Mouse (Mus musculus) lung, postnatal 0 days (tissue): Measurements from ENCODE around the gene Zfp784. TPM values are rescaled to one million over a fixed set of nuclear protein-coding genes. Genes with fewer than 3 reads are reported as not detected.

Source experiments
- ATAC-seq: fragments of 200-750 bp; cut with Nextera tagmentation; 2 replicates; pipeline ENCODE4 v1.8.0; 2017; ENCODE audit warnings: moderate library complexity
- DNase-seq: peaks from one replicate; pipeline ENCODE4 v3.0.0-alpha.2; 2016; ENCODE audit warnings: low spot score
- H3K27ac ChIP-seq: fragments of 300-500 bp; sonication (generic); 2 replicates; pipeline ENCODE4 v1.5.1; 2014; ENCODE audit warnings: antibody characterized with exemption, mild to moderate bottlenecking, low read length, mixed read lengths
- H3K27me3 ChIP-seq: fragments of 300-500 bp; sonication (generic); replicated peaks from 2 replicates; pipeline ENCODE4 v1.6.1; 2014; ENCODE audit warnings: low read length, mixed read lengths; ENCODE audit not compliant: insufficient read depth
- H3K36me3 ChIP-seq: fragments of 300-500 bp; sonication (generic); 2 replicates; pipeline ENCODE4 v1.6.1; 2014; ENCODE audit warnings: low read length, mixed read lengths; ENCODE audit not compliant: insufficient read depth
- H3K4me1 ChIP-seq: fragments of 300-500 bp; sonication (generic); 2 replicates; pipeline ENCODE4 v1.6.1; 2014; ENCODE audit warnings: antibody characterized with exemption, low read depth, low read length, mixed read lengths; ENCODE audit not compliant: insufficient read depth
- H3K4me2 ChIP-seq: fragments of 300-500 bp; sonication (generic); replicated peaks from 2 replicates; pipeline ENCODE4 v1.6.1; 2014; ENCODE audit warnings: low read depth, mild to moderate bottlenecking, low read length, moderate library complexity, mixed read lengths
- H3K4me3 ChIP-seq: fragments of 300-500 bp; sonication (generic); 2 replicates; pipeline ENCODE4 v1.5.1; 2014; ENCODE audit warnings: low read depth, low read length
- H3K9ac ChIP-seq: fragments of 300-500 bp; sonication (generic); replicated peaks from 2 replicates; pipeline ENCODE4 v1.6.1; 2014; ENCODE audit warnings: low read depth, mild to moderate bottlenecking
- H3K9me3 ChIP-seq: fragments of 300-500 bp; sonication (generic); 2 replicates; pipeline ENCODE4 v1.6.1; 2016; ENCODE audit warnings: low read length, mixed read lengths
- CTCF ChIP-seq: IDR thresholded peaks from 2 replicates; pipeline ENCODE4 v1.5.1; 2016; ENCODE audit warnings: antibody characterized with exemption, mild to moderate bottlenecking
- EP300 ChIP-seq: IDR thresholded peaks from 2 replicates; pipeline ENCODE4 v1.6.1; 2016; ENCODE audit warnings: antibody characterized with exemption, mild to moderate bottlenecking, control low read depth
- WGBS: fragments of 180-500 bp; shearing (Covaris S2); extraction: QIAGEN DNeasy Blood & Tissue Kit; methylation state at CpG from one replicate; pipeline ENCODE4 v1.1.7; 2014; 5-methylcytosine and 5-hydroxymethylcytosine counted together
- polyA plus RNA-seq: library from polyadenylated mRNA; unstranded; fragments of >200 nt; fragmentation: Nextera tagmentation; extraction: Ambion mirVana; gene quantifications from 2 replicates; pipeline ENCODE4 v1.2.1, GENCODE M21; 2015

Zfp784 gene
- polyA plus RNA-seq, 1 experiment from 2014 or later, result 7.7 TPM

- WGBS, result 69% methylated on average over 1 of the region's 1 CpGs
- no peak overlapping the region for H3K4me3 ChIP-seq
- ATAC-seq (no peak), DNase-seq (no peak)
- H3K4me1 ChIP-seq, result no peaks in the 10 kb centered on the region
- no peak overlapping the region for H3K27ac ChIP-seq
- H3K27me3 ChIP-seq, result no peaks in the 10 kb centered on the region
- no peak overlapping the region for H3K9ac ChIP-seq
- no peak overlapping the region for H3K4me2 ChIP-seq
- no peaks in the 10 kb centered on the region for H3K9me3 ChIP-seq
- H3K36me3 ChIP-seq, result peaks cover 45% of the 10 kb centered on the region
- TF ChIP-seq EP300, result no peak
- TF ChIP-seq CTCF, result no peak
Measured at GRCm38 (mm10) chr7:5073586-5073985, 35.3 kb upstream of the Zfp784 start.

- H3K4me3 ChIP-seq, result no peak overlapping the region
- H3K9me3 ChIP-seq, result no peaks in the 10 kb centered on the region
- no peak overlapping the region for H3K27ac ChIP-seq
- TF ChIP-seq CTCF (no peak), EP300 (no peak)
- DNase-seq (no peak), ATAC-seq (no peak)
- peaks cover 11% of the 10 kb centered on the region; the same call in 1 of the 2 replicates for H3K4me1 ChIP-seq
- peaks cover 5% of the 10 kb centered on the region; the same call in 1 of the 2 replicates for H3K36me3 ChIP-seq
- WGBS, result 93% methylated on average over 6 of the region's 6 CpGs
- no peak overlapping the region for H3K9ac ChIP-seq
- H3K4me2 ChIP-seq, result no peak overlapping the region
- H3K27me3 ChIP-seq, result no peaks in the 10 kb centered on the region
Measured at GRCm38 (mm10) chr7:5064886-5065285, 26.6 kb upstream of the Zfp784 start.

- TF ChIP-seq CTCF (no peak), EP300 (0 out of 2 replicates have a peak, but pooled peaks have one; percentile 11)
- Histone ChIP-seq H3K9ac (peak overlapping the region; percentile 96), H3K9me3 (no peaks in the 10 kb centered on the region), H3K4me1 (peaks cover 11% of the 10 kb centered on the region; the same call in 1 of the 2 replicates), H3K36me3 (no peaks in the 10 kb centered on the region), H3K27ac (peak overlapping the region; percentile 100), H3K27me3 (peaks cover 9% of the 10 kb centered on the region), H3K4me3 (peak overlapping the region; percentile 76), H3K4me2 (peak overlapping the region; percentile 91)
- whole genome bisulfite sequencing, result 4% methylated on average over 40 of the region's 51 CpGs
- peak; percentile 54 for ATAC-seq
- peak; percentile 93 for DNase-seq
Measured at GRCm38 (mm10) chr7:5062360-5063001, 24.2 kb upstream of the Zfp784 start.

- DNase-seq (peak; percentile 97), ATAC-seq (peak; percentile 84)
- peak within 1 kb of the TSS; percentile 76 for H3K4me3 ChIP-seq
- no peaks in the 10 kb centered on the region for H3K36me3 ChIP-seq
- H3K27ac ChIP-seq, result peak within 1 kb of the TSS; percentile 100
- under 1% methylated on average over 36 of the region's 65 CpGs for WGBS
- peaks cover 15% of the 10 kb centered on the region for H3K27me3 ChIP-seq
- TF ChIP-seq CTCF, result no peak; the same call in 1 of the 2 replicates
- TF ChIP-seq EP300, result no peak
- H3K4me1 ChIP-seq, result peaks cover 11% of the 10 kb centered on the region; the same call in 1 of the 2 replicates
- H3K9me3 ChIP-seq, result no peaks in the 10 kb centered on the region
- H3K9ac ChIP-seq, result peak within 1 kb of the TSS; percentile 96
- H3K4me2 ChIP-seq, result peak within 1 kb of the TSS; percentile 91
Measured at GRCm38 (mm10) chr7:5061774-5062359, 23.6 kb upstream of the Zfp784 start, which contains the start of gene U2af2. Gene U2af2, plus strand, starts transcription at chr7:5062143.

- DNase-seq (peak; percentile 99), ATAC-seq (peak; percentile 93)
- peaks cover 22% of the 10 kb centered on the region for H3K27me3 ChIP-seq
- no peaks in the 10 kb centered on the region for H3K36me3 ChIP-seq
- TF ChIP-seq CTCF (peak; percentile 76), EP300 (0 out of 2 replicates have a peak, but pooled peaks have one; percentile 37)
- H3K4me3 ChIP-seq, result peak overlapping the region; percentile 76
- peak overlapping the region; percentile 96 for H3K9ac ChIP-seq
- peak overlapping the region; percentile 100 for H3K27ac ChIP-seq
- H3K9me3 ChIP-seq, result no peaks in the 10 kb centered on the region
- WGBS, result under 1% methylated on average over 60 of the region's 60 CpGs
- H3K4me2 ChIP-seq, result peak overlapping the region; percentile 91
- peaks cover 11% of the 10 kb centered on the region; the same call in 1 of the 2 replicates for H3K4me1 ChIP-seq
Measured at GRCm38 (mm10) chr7:5060944-5061773, 22.9 kb upstream of the Zfp784 start.
